Mouse (Mus musculus) heart, adult 18-20 months (tissue): ENCODE measurements around the gene Itsn1. TPM values are rescaled to one million over a fixed set of nuclear protein-coding genes. Genes with fewer than 3 reads are reported as not detected.

Experiments used
- DNase-seq, 2 experiments: peaks; one replicate each; pipeline ENCODE4 v3.0.0; 2021 to 2022; ENCODE audit warnings: mixed read lengths in 1 of 2
- microRNA-seq, 2 experiments: library from miRNA; unstranded; fragments of <30 nt; microRNA quantifications; one replicate each; pipeline ENCODE4 v1.2.0; 2022
- total RNA-seq, 2 experiments: library from RNA; stranded (reverse); gene quantifications; 2 replicates each; pipeline ENCODE4 v1.2.3; 2021

Itsn1 gene
- total RNA-seq, 2 experiments from 2014 or later = 50.2 to 53.6 TPM

DNA sequence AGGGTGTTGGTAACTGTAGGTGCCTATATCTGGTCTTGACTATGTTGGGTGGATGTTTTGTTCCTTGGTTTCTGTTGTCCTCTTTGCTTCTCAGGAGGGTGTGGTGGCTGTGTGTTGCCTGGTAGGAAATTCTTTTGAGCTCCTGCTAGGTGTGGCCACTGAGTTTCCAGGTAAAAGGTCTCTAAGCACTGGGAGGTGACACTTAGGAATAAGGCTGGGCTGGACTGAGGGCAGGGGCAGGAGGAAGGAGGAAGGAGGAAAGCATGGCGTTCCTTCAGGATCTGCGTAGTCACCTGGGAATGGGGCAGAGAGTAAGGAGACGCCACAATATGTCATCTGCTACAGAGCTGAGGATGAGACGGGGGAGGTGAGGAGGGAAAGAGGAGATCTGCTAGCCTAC is 224.9 kb downstream of the Itsn1 start:
- DNase-seq = no peak

- DNase-seq = no peak
These were observed 225.7 kb downstream of the Itsn1 start for GRCm38 (mm10) chr16:91954766-91955165.

DNA sequence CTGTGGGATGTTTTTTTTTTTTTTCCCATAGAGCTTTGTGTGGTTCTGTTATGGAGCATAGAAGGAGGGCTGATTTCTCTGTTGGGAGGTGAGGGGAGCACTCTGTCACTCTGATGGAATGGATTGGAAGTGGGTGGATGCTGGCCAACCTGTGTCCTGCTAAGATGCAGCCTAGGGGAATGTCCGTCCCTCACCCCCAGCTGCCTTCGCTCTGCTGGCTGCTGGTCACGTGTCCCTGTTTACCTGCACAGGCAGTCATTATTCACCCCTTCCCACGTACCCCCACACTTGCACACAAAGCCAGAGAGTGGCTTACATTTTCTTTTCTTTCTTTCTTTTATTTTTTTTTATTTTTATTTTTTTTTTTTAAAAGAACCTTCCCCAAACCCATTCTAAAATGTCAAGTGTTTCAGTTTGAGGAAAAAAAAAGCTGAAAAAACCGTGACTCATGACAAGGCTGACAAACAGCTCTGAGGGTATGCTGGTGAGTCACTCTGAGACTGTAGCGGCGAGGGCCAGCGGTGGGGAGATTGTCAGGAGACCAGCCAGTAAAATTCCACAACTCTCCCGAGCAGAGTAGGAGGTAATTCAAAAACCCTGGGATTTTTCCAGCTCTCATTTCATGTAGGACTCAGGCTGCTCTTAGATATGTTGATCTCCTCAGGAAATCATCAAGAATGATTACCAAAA is 233.3 kb downstream of the Itsn1 start:
- DNase-seq = peak; percentile 19 to 30

DNA sequence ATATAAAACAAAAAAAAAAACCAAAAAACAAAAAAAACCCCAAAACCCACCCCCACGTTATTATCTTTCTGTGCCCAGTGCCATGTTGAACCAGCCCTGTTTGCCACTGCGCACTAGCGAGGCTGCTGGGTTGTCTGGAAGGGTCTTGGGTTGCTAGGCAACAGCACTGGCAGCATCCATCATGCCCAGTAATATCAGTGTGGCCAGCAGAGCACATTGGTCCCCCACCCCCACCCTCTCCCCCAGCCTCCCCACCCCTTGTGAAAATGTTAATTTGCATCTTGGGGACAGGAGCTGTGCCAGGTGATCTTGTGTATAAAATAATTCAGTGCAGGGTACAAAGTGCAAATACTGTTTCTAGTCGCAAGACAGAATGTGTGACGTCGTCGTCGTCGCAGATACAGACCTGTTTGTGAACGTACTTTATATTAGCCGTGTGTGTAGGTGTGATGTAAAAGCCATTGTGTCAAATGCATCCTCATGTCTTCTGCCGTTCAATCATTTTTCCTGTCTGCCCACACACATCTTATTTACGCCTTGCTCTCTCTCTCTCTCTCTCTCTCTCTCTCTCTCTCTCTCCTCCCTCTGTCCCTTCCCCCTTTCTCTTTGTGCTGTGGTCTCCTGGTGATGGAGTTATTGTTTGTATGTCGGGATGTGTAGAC is 233.9 kb downstream of the Itsn1 start:
- DNase-seq = no peak

- DNase-seq = no peak
These were observed 234.4 kb downstream of the Itsn1 start for GRCm38 (mm10) chr16:91963556-91963900.

GRCm38 (mm10) chr16:91964308-91965178 is 235.5 kb downstream of the Itsn1 start:
- no peak for DNase-seq

DNA sequence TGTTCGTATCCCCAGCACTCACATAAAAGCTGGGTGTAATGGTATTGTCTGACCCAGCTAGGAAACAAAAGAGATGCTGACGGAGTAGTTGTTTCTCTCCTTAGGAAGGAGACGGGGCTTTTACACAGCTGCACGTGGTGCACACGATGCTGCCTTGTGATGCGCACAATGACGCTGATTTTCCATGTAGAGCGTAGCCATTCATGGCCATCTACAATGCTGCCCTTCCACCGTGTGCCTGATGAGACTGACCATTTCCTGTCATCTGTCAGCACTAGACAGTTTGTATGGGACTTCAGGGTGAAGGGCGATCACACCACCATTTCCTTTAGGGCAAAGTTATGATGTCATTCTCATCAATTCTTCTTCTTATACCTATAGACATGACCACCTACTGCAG is 239.6 kb downstream of the Itsn1 start:
- no peak for DNase-seq

DNA sequence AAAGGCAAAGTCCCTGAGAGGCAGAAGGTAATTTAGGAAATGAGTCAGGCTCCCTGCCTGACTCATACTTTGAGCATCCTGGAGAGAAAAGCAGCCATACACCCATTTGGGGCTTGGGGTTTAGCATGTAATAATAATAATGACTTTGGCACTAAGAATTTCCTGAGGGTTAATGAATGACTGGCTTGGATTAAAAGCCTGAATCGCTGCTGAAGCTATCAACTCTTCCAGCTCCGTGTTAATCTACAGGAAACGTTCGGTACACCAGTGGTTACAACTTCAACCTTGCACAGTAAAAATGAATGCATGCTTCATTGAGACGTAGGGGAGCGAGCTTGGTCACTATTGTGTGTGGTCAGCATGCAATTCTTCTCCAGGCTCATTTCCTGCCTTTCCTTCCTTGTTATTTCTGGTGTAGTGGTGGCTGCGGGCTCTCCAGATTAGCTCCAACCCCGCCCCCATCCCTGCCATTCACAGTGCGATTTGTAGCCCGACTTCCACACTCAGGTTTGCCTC is 240.5 kb downstream of the Itsn1 start:
- DNase-seq = peak; percentile 15 to 29

Small RNAs within 50 kb of the gene (microRNA-seq; reads per million reads assigned to microRNA genes)
- gene Gm27773 = 0 reads per million in 2 experiments

Other genes starting within 250 kb of the Itsn1 start
- 10 to 100 TPM; 19.0 to 23.1 TPM for gene Ifnar1, start 244.0 kb upstream of the Itsn1 start, total RNA-seq
- 100 to 1,000 TPM; 121 to 129 TPM for gene Ifngr2, start 182.2 kb upstream of the Itsn1 start, total RNA-seq
- gene Tmem50b, start 131.5 kb upstream of the Itsn1 start, total RNA-seq = 10 to 100 TPM; 42.4 to 46.6 TPM
- 10 to 100 TPM; 35.1 to 40.1 TPM for gene Dnajc28, start 110.3 kb upstream of the Itsn1 start, total RNA-seq
- 10 to 100 TPM; 53.7 to 69.4 TPM for gene Gart, start 82.3 kb upstream of the Itsn1 start, total RNA-seq
- 100 to 1,000 TPM; 120 to 135 TPM for gene Son, start 81.8 kb upstream of the Itsn1 start, total RNA-seq
- 1 to 10 TPM; 2.9 to 3.6 TPM for gene Donson, start 40.5 kb upstream of the Itsn1 start, total RNA-seq
- gene Cryzl1, start 306 bp upstream of the Itsn1 start, total RNA-seq = 10 to 100 TPM; 23.0 to 25.0 TPM